Mouse (Mus musculus) retina, adult 2 months (tissue): Measurements from ENCODE around the gene Paqr4.
A peak's percentile ranks its signal among the peaks of the same experiment; 100 is the strongest.
"Not testable (repeated sequence)": the region's sequence is repeated elsewhere in the genome, so short reads cannot be mapped to it uniquely, and the experiment has no call there.

ENCODE experiments used
- DNase-seq: peaks from one replicate; pipeline ENCODE4 v3.0.0-alpha.2; 2012; ENCODE audit warnings: low read depth, low spot score

Gene Paqr4

GRCm38 (mm10) chr17:23740598-23741021, at the start of gene Paqr4:
Paqr4 (minus strand) TSS chr17:23740867.
- DNase-seq, result no peak

GRCm38 (mm10) chr17:23789749-23790268, 49.1 kb upstream of the Paqr4 start:
- no peak for DNase-seq

- no peak for DNase-seq
Observed at GRCm38 (mm10) chr17:23788973-23789372, 48.3 kb upstream of the Paqr4 start.

DNA sequence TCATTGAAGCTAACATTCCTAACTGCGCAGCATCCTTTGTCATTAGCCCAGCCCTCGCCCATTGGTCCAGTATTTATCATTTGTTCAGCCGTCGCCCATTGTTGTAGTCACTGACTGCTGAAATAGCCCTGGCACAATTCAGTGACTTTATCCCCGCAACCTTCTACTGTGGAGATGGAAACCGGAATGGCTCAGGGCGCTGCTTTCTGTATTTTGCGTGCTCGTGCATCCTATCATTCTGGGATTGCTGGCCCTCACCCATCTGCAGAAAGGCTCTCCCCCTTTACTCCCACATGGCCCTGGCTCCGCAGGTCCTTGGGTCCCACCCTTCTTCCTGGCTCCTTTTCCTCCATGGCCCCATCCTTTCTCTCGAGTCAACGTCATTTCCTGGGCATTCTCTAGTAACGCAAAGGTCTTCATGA, 45.9 kb upstream of the Paqr4 start:
- DNase-seq, result no peak

DNA sequence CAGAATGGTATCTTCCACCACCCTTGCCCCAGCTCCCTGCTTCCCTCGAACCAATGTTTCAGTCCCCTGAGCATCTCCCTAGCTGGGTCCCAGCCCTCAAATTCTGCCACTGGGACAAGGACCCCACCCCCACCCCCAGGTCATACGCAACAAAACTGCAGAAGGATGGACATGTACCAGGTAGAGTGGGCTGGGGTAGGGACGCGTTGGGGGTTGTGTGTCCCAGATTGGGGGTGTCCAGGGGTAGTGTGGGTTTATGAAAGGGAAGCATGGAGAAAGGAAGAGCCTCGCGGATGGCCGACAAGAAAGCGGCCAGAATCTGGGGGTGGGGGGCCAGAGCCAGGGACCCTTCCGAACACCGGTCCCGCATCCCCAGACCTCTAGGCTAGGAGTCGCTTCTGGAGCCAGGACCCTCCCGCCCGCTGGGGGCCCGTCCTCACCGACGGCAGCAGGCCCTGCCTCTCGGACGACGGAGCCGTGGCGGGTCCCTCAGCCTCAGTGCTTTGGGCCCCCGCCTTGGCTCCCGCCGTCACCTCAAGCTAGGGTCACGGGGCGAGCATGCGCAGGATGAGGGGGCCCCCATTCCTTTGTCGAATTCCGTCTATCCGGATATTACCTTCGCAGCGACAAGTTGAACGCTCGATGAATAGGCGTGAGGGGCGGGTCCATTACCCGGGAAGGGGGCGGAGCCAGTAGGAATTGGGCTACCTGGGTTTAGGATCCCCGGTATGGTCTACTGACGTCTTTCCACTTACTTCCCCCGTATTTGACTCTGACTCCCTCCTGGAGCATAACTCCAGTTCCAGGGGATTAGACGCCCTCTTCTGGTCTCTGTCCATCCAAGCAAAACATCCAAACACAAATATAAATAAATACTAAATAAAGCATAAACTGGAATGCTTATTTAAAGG, 45.1 kb upstream of the Paqr4 start, which contains the start of gene Flywch2:
Flywch2 (minus strand) TSS at position 521 of the 911 bp plus-strand sequence.
- DNase-seq, result peak; percentile 72

DNA sequence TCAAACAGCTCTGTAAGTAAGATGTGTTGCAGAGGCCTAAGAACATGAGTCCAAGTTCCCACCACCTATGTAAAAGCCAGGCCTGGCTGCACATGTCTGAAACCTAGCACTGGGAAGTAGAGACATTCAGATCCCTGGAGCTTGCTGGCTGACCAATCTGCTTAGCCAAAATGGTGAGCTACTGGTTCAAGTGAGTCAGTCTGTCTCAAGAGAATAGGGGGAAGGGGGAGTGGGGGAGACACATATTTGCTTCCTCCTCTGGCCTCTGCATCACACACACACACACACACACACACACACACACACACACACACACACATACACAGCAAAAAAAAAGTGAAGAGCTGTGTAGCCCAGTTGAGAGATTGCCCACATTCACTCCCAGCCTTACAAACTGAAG, 42.7 kb upstream of the Paqr4 start:
- no peak for DNase-seq

DNA sequence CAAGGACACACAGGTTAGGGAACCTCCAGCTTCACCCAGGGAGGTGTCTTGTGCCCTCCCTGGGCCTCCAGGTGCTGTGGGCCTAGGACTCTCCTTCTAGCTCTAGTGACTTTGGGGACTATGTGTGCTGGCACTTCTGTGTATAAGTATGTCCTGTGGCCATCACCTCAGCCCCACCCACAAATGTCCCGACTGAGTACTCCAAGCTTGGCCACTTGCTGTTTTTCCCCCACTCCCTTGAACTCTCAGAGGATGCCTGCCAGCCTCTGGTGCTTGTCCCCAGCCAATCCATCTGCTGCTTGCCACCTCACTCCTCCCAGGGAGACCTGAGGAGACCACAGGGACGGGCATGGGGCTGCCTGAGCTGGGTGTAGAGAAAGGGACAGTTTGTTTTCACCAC, 37.8 kb upstream of the Paqr4 start:
- no peak for DNase-seq

- DNase-seq, result no peak
Observed at GRCm38 (mm10) chr17:23777141-23777540, 36.5 kb upstream of the Paqr4 start.

- DNase-seq, result no peak
Observed at GRCm38 (mm10) chr17:23776216-23776615, 35.5 kb upstream of the Paqr4 start.

DNA sequence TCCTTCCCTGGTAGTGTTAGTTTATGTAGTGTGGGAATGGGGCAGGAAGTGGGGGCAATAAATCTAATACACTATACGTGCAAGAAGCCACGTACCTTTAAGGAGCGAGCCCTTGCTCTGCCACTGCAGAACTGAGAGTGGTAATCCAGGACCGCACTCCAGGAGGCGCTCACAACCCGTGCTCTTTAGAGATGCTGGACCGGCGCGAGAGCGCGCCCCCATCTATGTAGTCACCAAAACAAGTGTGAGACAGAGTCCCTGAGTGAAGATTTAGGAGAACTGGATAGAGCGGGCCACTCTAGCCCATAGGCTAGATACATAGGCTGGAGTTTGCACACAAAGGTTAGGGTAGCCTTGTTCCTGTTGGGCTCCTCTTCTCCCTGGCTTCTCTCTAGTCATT, 33.4 kb upstream of the Paqr4 start:
- DNase-seq, result no peak

DNA sequence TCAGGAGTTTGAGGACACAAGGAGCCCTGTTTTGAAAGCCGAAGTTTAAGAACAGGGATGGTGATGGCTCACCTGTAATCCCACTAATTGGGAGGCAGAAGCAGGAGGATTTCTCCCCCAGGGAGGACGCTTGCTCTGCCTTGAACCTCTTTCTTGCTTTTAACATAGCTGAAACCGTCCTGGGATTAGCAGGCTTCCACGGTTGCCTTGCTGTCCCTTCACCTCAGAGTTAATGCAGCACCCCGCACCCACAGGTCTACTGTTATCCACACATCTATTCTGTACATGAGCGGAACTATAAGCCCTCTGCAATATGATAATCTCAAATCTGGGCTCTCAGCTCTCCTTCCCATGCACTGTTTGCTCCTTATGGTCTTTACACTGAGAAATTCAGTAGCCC, 33.0 kb upstream of the Paqr4 start:
- no peak for DNase-seq

DNA sequence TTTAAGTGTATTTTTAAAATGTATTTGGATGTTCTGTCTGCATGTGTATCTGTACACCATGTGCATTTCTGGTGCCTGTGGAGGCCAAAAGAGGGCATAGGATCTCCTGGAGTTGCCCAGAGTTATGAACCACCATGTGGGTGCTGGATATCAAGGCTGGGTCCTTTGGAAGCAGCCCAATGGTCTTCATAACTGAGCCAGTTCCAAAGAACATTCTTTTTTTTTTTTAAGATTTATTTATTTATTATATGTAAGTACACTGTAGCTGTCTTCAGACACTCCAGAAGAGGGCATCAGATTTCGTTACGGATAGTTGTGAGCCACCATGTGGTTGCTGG, 31.5 kb upstream of the Paqr4 start:
- DNase-seq, result not testable (repeated sequence)

GRCm38 (mm10) chr17:23771284-23772218, 30.9 kb upstream of the Paqr4 start, which contains the start of gene Flywch1:
Flywch1 (minus strand) TSS chr17:23771602.
- DNase-seq, result peak; percentile 97

DNA sequence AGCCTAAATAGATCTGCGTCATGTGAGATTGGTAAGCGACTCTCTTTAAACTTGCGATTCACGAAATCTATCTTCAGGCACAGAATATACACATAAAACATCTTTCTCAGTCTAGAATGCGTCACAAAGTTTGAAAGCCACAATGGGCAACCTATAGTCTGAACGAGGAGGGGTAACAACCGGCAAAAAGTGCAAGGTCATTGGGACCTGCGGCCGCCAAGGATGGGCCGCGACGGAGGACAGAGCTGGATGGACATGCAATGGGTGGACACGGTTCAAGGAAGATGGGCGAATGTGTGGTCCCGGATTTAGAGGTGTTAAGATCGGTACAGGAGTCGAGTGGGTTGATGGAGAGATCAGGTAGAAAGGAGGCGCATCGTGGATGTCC, 30.2 kb upstream of the Paqr4 start:
- no peak for DNase-seq

- DNase-seq, result no peak
Observed at GRCm38 (mm10) chr17:23770493-23770892, 29.8 kb upstream of the Paqr4 start.

DNA sequence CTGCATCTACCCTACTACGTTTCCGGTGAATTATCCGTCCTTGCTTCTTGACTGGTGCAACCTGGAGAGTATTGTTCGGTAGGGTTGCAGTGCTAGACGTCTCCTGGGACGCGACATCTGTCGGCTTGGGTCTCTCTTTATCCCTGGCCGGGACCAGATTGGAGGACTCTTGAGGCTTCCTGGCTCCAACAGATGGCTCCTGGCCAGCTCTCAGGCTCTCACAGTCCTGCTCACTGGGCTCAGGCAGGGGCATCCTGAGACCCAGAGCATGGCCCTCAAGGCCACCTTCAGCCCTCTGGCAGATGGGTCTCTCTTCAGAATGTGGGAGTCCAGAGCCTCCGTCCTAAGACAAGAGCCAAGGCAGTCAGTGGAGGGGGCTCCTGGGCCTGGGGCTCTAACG, 22.3 kb upstream of the Paqr4 start:
- DNase-seq, result no peak

- DNase-seq, result no peak
Observed at GRCm38 (mm10) chr17:23761155-23761554, 20.5 kb upstream of the Paqr4 start.

GRCm38 (mm10) chr17:23760231-23760630, 19.6 kb upstream of the Paqr4 start:
- no peak for DNase-seq

- no peak for DNase-seq
Observed at GRCm38 (mm10) chr17:23758801-23759200, 18.1 kb upstream of the Paqr4 start.

- no peak for DNase-seq
Observed at GRCm38 (mm10) chr17:23757581-23757980, 16.9 kb upstream of the Paqr4 start.

GRCm38 (mm10) chr17:23755689-23756088, 15.0 kb upstream of the Paqr4 start:
- no peak for DNase-seq
